Mouse (Mus musculus) left cerebral cortex, adult 9 months (tissue): Measurements from ENCODE around the gene Svs5.

Experiments used
- DNase-seq, 2 experiments: peaks; one replicate each; pipeline ENCODE4 v3.0.0; 2022; ENCODE audit warnings: low spot score in 2 of 2

Gene Svs5

GRCm38 (mm10) chr2:164377478-164378426 is 45.2 kb downstream of the Svs5 start:
- no peak for DNase-seq

GRCm38 (mm10) chr2:164381726-164382125 is 49.2 kb downstream of the Svs5 start:
- DNase-seq, result no peak

GRCm38 (mm10) chr2:164382971-164383370 is 50.4 kb downstream of the Svs5 start:
- no peak for DNase-seq
